Mouse (Mus musculus) urinary bladder, adult 2 months (tissue): ENCODE data around the gene Omp. TPM values are rescaled to one million over a fixed set of nuclear protein-coding genes. Genes with fewer than 3 reads are reported as not detected.
A peak's percentile ranks its signal among the peaks of the same experiment; 100 is the strongest.

Source experiments
- DNase-seq: peaks from one replicate; pipeline ENCODE4 v3.0.0; 2022; ENCODE audit warnings: low spot score
- polyA plus RNA-seq: library from polyadenylated mRNA; depleted of rRNA; stranded (reverse); fragments of >200 nt; gene quantifications from 2 replicates; pipeline ENCODE4 v1.2.3, GENCODE M21; 2012; rRNA removed

Omp gene
- polyA plus RNA-seq, 1 experiment: 1.7 TPM

- peak; percentile 56 for DNase-seq
Observed at GRCm38 (mm10) chr7:98103002-98103941, 42.0 kb downstream of the Omp start.

GRCm38 (mm10) chr7:98102488-98102887 is 42.8 kb downstream of the Omp start:
- DNase-seq: no peak

GRCm38 (mm10) chr7:98097557-98097956 is 47.7 kb downstream of the Omp start:
- no peak for DNase-seq

GRCm38 (mm10) chr7:98095852-98096251 is 49.5 kb downstream of the Omp start:
- no peak for DNase-seq

Other genes with a start within 250 kb of the Omp start
- not detected in 2 replicates for gene Gdpd4, start 225.5 kb downstream of the Omp start, polyA plus RNA-seq
- 29.5 and 35.3 TPM in 2 replicates for gene Myo7a, start 26.0 kb downstream of the Omp start, polyA plus RNA-seq
- gene Capn5, start 32.8 kb upstream of the Omp start, polyA plus RNA-seq: 71.4 and 76.6 TPM in 2 replicates
- gene B3gnt6, start 54.0 kb upstream of the Omp start, polyA plus RNA-seq: 0.32 and 0.46 TPM in 2 replicates
- 26.7 and 32.4 TPM in 2 replicates for gene Acer3, start 175.7 kb upstream of the Omp start, polyA plus RNA-seq
- gene Tsku, start 215.8 kb upstream of the Omp start, polyA plus RNA-seq: 199 and 219 TPM in 2 replicates